Mouse (Mus musculus): ENCODE results near the gene Kcnj1.

GRCm38 (mm10) chr9:32384906-32385305 is 12.6 kb downstream of the Kcnj1 start:
- TF ChIP-seq GATA1 (IDR thresholded peaks at IDR 0.05; ENCODE audit: borderline replicate concordance, low read length) (no peak), FLI1 (IDR thresholded peaks at IDR 0.05; ENCODE audit: low read length) (no peak)

Data from megakaryocyte, embryonic 14.5 days (primary cell).